Mouse (Mus musculus): Measurements from ENCODE around the gene Slc5a9.
"Not testable (repeated sequence)": the region's sequence is repeated elsewhere in the genome, so short reads cannot be mapped to it uniquely, and the experiment has no call there.

Gene Slc5a9

DNA sequence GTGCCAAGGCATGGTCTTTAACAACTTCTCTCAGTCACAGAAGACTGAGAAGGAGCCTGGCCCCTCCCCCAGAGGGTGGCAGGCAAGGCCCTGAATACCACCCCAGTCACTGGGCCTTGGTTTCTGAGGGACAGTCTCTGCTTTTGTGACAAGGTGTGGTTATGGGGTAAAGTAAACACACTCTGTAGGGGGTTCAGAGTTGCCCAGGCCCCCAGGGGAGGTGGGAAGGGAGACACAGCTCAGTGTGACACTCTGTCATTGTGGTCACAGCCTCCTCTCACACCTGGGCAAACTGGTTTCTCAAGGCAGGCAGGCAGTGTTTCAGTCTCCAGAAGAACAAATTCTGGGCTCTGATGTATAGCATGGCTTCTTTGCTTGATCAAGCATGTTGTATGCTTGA is at the start of gene Slc5a9:
Gene Slc5a9, minus strand, starts transcription at position 144 of the 400 bp plus-strand sequence.
- no peak for DNase-seq

DNA sequence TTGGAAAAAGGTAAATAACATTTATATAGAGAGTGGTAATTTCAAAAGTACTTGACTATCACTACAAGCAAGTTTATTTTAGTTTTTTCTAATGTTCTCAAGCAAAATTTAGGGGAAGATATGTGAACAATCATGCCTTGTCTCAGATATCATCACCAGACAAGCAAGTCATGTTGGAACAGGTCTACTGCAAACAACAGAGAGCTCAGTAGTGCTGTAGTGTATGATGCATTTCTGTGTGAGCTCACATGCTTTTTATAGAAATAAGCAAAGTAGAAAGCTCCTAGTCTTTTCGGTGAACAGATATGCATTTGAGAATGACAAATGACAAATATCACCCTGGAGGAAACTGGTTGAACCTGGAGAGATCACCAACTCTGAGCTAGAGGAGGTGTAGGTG is 16.4 kb upstream of the Slc5a9 start, which contains the start of gene Skint8:
Gene Skint8, plus strand, starts transcription at position 301 of the 400 bp plus-strand sequence.
- DNase-seq: no peak

DNA sequence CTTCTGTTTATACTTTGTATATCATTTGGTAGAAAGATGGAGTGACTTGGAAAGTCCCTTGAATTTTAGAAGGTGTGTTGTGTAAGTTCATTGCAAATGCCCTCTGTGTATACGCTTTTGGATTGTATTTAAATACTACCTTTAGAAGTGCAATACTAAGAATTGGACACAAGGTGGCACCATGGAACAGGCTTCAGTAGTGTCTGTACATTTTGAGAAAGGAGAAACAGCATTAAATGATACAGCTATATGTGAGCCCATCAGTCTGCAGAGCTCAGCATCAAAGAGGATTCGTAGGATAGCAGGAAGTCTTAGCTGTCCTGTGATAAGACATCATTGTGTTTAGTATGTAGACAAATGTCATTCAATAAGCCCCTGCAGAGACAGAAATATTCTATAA is 5.2 kb upstream of the Slc5a9 start:
- DNase-seq: no peak

- no peak for DNase-seq
These were observed 1.2 kb downstream of the Slc5a9 start for GRCm38 (mm10) chr4:111901473-111901872.

DNA sequence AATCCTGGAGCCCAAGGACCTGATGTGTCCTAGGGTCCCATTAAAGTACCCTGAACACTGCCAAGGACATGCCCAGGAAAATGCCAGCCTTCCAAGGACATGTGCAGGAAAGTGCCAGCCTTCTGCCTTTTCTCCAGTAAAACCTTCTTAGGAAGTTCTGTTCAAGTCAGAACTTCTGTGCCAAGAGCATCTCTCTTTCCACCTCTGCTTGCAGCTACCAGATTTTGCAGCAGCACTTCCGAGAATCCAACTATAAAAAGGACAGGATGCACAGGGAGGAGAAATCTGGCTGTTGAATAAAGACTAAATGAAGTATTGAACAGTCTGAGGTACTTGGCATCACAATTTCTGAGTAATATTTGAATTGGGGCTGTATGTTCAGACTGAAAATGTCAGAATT is 2.2 kb downstream of the Slc5a9 start:
- not testable (repeated sequence) for DNase-seq

DNA sequence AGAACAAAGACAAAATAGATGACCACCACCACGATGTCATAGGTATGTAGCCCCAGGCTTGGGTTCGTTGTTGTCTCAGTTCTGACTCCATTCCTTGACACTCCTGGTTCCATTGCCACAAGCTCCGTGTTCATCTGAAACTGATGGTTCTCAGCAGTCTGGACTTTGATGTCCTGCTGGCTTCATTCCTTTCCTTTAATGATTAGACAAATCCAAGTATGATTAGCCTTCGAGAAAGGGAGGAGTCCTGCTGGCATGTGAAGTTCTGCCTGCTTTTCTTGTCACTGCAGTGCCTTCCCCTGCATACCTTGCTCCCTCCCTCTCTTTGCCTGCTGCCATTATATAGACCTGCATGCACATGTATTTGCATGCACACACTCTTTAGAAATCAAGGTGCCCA is 4.2 kb downstream of the Slc5a9 start:
- no peak for DNase-seq

DNA sequence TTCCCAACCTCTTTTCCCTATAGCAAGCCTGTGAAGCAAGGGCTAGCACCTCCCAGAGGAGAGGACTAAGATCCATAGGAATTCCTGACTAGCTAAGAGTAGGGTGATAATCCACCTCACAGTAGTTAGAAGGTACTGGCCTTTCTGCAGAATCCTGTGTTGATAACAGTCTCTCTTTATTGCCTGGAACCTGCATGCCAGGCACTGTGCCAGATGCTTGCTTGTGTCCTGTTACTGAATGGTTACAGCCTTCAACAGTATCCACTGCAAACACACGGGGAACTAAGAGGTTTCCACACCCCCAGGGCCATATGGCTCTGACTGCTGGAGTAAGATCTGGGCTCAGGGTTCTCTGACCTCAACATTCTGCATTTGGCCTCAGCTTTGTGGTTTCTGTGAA is 5.0 kb downstream of the Slc5a9 start:
- no peak for DNase-seq

DNA sequence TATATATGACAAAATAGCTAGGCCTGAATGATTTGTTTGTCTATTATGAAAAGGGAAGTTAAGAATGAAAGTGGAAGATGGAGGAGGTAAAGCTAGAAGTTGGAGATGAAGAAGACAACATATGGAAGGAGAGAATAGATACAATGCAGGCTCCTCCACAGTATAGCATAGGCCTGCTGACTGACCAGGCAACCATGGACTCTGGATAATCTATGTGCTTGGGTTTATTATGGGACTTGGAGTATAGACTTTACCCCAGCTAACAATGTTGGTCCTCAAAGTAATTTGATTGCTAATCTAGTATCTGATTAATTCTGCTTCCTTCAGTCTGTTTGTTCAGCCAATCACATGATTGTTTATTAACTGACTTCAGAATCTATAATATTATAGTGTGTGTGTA is 10.6 kb downstream of the Slc5a9 start:
- no peak for DNase-seq

DNA sequence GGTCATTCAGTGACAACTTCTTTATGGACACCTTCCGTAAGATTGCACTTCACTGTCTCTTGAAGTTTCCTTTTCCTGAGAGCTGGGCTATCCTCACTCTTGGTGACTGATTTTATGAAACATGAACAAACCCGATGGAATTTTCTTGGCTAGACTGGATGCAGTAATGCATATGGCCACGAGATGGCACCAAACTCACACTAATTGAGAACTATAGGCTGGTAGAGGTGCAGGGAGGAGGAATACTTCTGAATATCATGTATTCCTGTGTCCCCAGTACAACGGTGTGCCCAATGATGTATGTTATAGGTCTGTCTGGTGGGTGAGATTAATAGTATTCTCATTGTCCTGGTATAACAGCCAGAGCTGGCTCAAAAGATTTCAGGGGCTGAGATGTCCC is 16.1 kb downstream of the Slc5a9 start:
- DNase-seq: peak; percentile 52 to 62

DNA sequence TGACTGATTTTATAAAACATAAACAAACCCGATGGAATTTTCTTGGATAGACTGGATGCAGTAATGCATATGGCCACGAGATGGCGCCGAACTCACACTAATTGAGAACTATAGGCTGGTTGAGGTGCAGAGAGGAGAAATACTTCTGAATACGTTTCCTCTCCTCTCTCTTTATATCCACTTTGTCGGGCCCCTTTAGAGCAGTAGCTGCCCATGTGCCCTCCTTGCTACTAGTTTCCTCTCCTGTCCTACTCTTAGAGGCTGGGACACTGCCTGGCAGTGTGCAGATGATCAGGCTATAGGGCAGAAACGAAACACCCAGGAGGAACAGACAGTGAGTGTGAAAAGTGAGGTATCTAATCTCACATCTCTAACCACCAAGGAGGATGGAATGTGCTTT is 16.7 kb downstream of the Slc5a9 start:
- DNase-seq: peak; percentile 49 to 53

DNA sequence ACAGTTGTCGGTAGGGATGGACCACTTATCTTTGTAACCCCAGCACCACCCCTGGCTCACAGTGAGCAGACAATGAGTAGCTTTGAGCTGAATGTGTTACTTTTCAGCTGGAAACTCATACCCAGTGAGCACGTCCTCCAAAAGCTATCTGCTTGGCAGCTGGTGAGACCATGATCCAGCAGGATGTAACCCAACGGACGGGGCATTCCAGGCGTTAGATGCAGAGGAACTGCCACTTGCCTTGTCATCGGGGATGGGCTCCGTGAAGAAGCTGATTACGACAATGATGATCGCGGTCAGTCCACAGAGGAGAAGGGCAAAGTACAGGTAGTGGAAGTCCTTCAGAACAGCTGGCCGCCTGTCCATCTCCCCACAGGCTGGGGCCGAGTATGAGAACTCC is 19.2 kb downstream of the Slc5a9 start:
- DNase-seq: no peak

GRCm38 (mm10) chr4:111880112-111880875 is 22.4 kb downstream of the Slc5a9 start:
- no peak for DNase-seq

DNA sequence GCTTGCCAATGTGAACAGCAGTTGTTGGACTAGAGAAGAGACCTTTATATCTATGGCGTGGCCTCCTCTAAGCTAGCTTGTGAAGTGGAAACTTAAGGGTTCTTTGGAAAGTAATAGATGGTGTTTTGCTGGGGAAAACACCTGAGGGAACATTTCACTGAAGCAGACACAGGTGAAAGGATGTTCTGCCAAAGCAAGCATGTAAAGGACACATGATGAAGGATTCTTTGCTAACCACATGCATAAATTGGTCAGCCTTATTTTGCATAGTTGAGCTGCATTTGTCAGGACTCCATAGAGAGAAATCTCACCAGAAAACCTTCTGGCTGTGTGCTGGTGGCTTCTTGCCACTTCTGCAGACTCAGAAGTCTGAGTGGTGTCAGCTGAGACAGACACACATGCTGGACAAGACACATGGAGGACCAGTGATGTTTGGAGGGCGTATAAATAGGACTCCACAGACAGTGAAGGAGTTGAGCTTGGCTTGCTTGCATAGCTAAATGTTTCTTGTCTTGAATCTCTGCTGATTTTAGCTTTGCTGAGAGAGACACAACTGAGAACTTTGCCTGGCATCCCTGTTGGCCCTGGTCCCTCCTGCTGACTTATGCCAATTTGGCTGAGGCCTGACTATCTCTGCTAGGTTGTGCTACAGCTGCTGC is 34.8 kb downstream of the Slc5a9 start:
- no peak for DNase-seq

DNA sequence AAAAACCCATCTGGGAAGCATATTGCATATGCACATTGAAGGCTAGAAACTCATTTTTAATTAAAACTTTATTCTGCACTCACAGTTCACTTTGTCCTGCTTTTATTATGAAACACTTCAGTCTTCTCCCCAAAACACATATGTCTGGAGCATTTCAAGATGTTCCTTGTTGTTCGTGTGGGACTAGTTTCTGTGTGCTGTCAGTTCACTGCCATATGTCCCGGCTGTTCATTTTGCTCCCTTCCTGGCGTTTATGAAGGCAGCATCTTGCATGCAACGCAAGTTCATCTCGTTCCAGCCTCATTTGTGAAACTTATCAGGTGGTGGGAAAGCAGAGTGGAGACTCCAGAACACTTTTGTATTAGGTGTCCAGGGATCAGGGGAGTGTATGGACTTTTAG is 36.0 kb downstream of the Slc5a9 start:
- DNase-seq: no peak

DNA sequence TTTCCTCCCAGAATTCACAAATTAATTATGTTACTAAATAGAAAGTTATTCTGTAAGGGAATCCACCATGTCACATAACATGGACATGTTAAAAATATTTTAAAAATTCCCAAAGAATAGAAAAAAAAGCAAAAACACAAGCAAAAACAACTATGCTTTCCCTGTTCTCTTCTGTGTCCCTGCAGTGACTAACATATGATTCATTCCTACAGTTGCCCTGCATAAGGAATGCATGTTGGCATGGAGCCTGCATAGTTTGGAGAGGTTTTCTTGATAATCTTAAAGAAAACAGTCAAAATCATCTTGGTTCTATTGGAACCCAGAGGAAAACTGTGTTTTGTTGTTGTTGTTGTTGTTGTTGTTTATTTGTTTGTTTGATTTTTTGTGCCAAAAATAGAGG is 50.1 kb downstream of the Slc5a9 start:
- no peak for DNase-seq

DNA sequence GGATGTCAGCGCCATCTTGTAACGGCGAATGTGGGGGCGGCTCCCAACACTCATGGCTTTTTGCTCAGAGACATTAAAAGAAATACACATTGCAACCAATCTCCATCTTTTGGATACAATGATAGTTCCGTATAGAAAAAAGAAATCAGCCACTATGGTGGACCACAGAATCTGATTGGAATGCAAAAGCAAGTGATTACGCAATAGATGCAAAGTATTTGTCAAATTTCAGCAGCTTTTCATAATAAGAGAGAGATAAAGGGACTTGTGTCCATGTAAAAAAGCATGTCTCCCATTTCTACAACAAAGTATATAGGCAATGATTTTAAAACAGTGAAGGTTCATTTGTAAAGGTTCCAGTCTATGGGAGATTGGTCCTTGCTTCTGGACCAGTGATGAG is 63.8 kb downstream of the Slc5a9 start:
- DNase-seq: no peak
